Mouse (Mus musculus) midbrain, embryonic 12.5 days (tissue): Measurements from ENCODE around the gene Hspe1. TPM values are rescaled to one million over a fixed set of nuclear protein-coding genes. Genes with fewer than 3 reads are reported as not detected.

Experiments
- ATAC-seq: fragments of 200-750 bp; cut with Nextera tagmentation; 2 replicates; pipeline ENCODE4 v1.8.0; 2017; ENCODE audit warnings: low read depth, moderate TSS enrichment, moderate library complexity; ENCODE audit not compliant: low FRiP score
- H3K27ac ChIP-seq: fragments of 300-500 bp; sonication (generic); replicated peaks from 2 replicates; pipeline ENCODE4 v1.5.1; 2016; ENCODE audit warnings: mild to moderate bottlenecking
- H3K27me3 ChIP-seq: fragments of 300-500 bp; sonication (generic); 2 replicates; pipeline ENCODE4 v1.6.1; 2016; ENCODE audit warnings: mild to moderate bottlenecking
- H3K36me3 ChIP-seq: fragments of 300-500 bp; sonication (generic); 2 replicates; pipeline ENCODE4 v1.6.1; 2016
- H3K4me1 ChIP-seq: fragments of 300-500 bp; sonication (generic); 2 replicates; pipeline ENCODE4 v1.6.1; 2016
- H3K4me2 ChIP-seq: fragments of 300-500 bp; sonication (generic); replicated peaks from 2 replicates; pipeline ENCODE4 v1.6.1; 2016; ENCODE audit warnings: mild to moderate bottlenecking, moderate library complexity
- H3K4me3 ChIP-seq: fragments of 300-500 bp; sonication (generic); 2 replicates; pipeline ENCODE4 v1.5.1; 2016; ENCODE audit warnings: mild to moderate bottlenecking
- H3K9ac ChIP-seq: fragments of 300-500 bp; sonication (generic); replicated peaks from 2 replicates; pipeline ENCODE4 v1.6.1; 2016; ENCODE audit warnings: mild to moderate bottlenecking, moderate library complexity
- H3K9me3 ChIP-seq: fragments of 300-500 bp; sonication (generic); 2 replicates; pipeline ENCODE4 v1.6.1; 2016; ENCODE audit warnings: mild to moderate bottlenecking
- WGBS: fragments of 180-500 bp; shearing (Covaris S2); methylation state at CpG from one replicate; pipeline ENCODE4 v1.1.7; 2016; 5-methylcytosine and 5-hydroxymethylcytosine counted together
- polyA plus RNA-seq: library from polyadenylated mRNA; unstranded; fragments of >200 nt; fragmentation: Nextera tagmentation; extraction: Ambion mirVana; gene quantifications from 2 replicates; pipeline ENCODE4 v1.2.1, GENCODE M21; 2016

Hspe1 gene
- polyA plus RNA-seq, 1 experiment from 2014 or later, result 373 TPM

DNA sequence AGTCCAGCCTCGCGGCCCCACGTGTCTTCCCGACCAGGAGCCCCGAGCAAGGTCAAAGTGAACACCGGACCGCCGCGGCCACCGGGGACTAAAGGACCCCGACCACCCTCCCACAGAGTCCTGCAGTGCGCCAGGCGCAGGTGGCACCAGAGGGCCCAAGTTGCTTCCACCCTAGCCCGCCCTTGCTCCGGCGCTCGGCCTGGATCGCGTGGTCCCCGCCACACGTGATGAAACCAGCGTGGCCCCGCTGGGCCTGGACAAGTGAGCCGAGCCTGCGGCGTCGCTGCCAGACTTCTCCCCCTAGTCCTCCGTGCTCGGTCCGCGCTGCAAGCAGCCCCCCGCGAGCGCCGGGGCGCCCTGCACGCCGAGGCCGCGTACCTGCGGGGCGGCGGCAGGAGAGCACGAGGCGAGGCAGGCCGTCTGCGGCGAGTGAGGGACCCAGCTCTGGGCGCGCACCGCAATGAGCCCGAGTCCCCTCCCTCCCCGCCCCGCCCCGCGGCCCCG, 479 bp upstream of the Hspe1 start:
- Histone ChIP-seq H3K9me3 (0 out of 2 replicates have a peak, but pooled peaks cover 3% of the 10 kb centered on the region), H3K4me2 (peak overlapping the region; percentile 91), H3K27ac (peak overlapping the region; percentile 94), H3K36me3 (peaks cover 36% of the 10 kb centered on the region), H3K4me3 (peak overlapping the region; percentile 86), H3K4me1 (peaks cover 37% of the 10 kb centered on the region), H3K27me3 (no peaks in the 10 kb centered on the region), H3K9ac (peak overlapping the region; percentile 92)
- 0% methylated on average over 42 of the region's 57 CpGs for WGBS
- peak; percentile 82 for ATAC-seq

DNA sequence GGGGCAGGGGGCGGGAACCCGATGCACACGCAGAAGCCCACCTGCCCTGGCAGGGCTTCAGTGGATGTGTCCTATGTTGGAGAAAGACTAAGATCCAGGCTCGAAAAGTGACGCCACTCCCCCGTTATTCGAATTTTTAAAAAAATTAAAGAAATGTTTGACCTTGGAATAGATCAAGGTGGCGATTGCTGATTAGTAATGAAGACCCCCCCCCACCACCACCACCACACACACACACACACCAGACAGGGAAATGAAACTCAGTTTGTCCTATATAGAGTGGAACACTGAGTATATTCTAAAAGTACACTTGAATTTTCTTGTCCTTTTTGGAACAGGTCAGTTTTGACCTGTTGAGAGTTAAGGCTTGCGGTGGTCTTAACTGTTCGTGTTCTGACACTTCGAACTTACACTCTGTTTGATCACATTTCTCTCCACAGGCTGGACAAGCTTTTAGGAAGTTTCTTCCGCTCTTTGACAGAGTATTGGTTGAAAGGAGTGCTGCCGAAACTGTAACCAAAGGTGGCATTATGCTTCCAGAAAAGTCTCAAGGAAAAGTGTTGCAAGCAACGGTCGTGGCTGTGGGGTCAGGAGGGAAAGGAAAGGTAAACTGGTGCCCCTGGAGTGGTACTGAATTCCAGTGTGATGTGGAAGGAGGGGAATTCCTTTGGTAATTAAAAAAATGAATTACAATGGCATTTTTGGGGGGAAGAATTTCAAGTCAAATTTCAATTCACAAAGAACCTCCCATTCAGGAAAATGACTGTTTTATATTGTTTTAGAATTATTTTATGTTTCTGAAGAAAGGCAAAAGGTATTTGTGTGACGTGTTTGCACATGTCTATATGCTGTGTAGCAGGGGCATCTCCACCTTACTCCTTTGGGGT, 922 bp downstream of the Hspe1 start:
- Histone ChIP-seq H3K4me1 (peaks cover 37% of the 10 kb centered on the region), H3K27ac (peak overlapping the region; percentile 94), H3K36me3 (peaks cover 22% of the 10 kb centered on the region), H3K9me3 (no peaks in the 10 kb centered on the region), H3K4me3 (peak overlapping the region; percentile 86), H3K9ac (peak overlapping the region; percentile 73), H3K27me3 (no peaks in the 10 kb centered on the region), H3K4me2 (peak overlapping the region; percentile 91)
- WGBS, result 9% methylated on average over 16 of the region's 16 CpGs
- no peak; the same call in 1 of the 2 replicates for ATAC-seq

DNA sequence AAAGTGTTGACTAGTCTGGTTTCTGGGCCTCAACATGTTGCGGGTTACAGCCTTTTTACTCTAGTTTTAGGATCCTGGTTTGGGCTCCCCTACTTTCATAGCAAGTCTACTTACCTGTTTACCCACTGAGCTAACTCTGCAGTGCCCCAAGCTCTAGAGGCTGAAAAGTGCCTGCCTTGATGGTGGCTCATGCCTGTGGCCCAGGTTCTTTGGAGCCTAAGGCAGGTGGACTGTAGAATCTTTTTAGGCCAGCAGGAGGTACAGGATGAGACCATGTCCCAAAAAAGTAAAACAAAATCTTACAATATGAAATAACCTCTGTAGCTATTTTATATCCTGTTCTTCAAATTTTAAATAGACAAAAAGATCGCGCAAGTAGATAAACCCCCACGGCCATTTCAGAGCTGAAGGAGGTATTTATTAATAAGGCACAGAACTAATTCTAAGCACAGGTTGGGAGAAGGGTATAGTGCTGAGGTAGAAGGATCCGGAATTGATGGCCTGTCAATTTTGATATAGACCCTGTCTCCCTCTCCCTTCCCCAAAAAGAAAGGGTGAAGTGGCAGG, 1.6 kb downstream of the Hspe1 start:
- Histone ChIP-seq H3K9ac (peak overlapping the region; percentile 73; the same call in 1 of the 2 replicates), H3K27ac (no peak overlapping the region), H3K4me1 (peaks cover 34% of the 10 kb centered on the region)

DNA sequence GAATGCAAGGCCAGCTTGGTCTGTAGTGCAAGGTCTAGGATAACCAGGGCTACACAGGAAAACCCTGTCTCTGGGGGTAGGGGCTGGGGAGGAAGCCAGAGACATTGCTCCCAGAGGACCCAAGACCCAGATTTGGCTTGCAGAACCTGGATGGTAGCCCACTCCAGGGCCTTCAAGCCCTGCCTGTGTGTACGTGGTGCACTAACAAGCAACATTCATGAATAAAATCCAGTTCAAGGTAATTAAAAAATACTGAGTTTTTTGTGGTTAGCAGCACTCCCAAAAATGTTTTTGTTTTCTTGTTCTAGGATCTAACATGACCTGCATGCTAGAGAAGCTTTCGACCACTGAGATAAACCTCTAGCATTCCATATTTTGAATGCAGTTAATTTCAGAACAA, 4.1 kb downstream of the Hspe1 start:
- Histone ChIP-seq H3K27me3 (no peaks in the 10 kb centered on the region), H3K36me3 (peaks cover 12% of the 10 kb centered on the region), H3K4me2 (no peak overlapping the region), H3K27ac (no peak overlapping the region), H3K4me3 (no peak overlapping the region), H3K9me3 (no peaks in the 10 kb centered on the region), H3K4me1 (peaks cover 14% of the 10 kb centered on the region), H3K9ac (no peak overlapping the region)
- 89% methylated on average over 2 of the region's 2 CpGs for WGBS
- no peak for ATAC-seq

More for the DNA sequence above, 1.6 kb downstream of the Hspe1 start:
- ATAC-seq, result no peak
- WGBS, result 89% methylated on average over 5 of the region's 5 CpGs
- peak overlapping the region; percentile 91 for H3K4me2 ChIP-seq
- no peaks in the 10 kb centered on the region for H3K9me3 ChIP-seq
- peaks cover 14% of the 10 kb centered on the region for H3K36me3 ChIP-seq
- H3K4me3 ChIP-seq, result peak overlapping the region; percentile 86
- H3K27me3 ChIP-seq, result no peaks in the 10 kb centered on the region

DNA sequence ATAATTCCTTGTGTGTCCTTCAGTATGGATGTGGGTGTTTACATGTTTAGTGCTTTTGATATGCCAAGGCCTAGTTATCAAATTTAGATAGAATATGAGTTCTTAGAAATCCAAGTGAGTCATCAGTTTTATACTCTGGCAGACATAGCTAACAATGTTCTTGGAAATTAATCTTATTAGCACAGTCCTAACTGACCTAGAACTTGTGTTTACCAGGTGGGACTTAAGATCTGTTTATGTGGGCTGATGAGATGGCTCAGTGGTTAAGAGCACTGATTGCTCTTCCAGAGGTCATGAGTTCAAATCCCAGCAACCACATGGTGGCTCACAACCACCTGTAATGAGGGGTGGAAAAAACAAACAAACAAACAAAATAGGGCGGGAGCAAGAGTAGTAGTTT, 4.5 kb downstream of the Hspe1 start:
- H3K4me1 ChIP-seq, result peaks cover 14% of the 10 kb centered on the region
- ATAC-seq, result no peak
- no peak overlapping the region for H3K4me3 ChIP-seq
- H3K4me2 ChIP-seq, result no peak overlapping the region
- no peak overlapping the region for H3K9ac ChIP-seq
- peaks cover 12% of the 10 kb centered on the region for H3K36me3 ChIP-seq
- no peaks in the 10 kb centered on the region for H3K9me3 ChIP-seq
- no peak overlapping the region for H3K27ac ChIP-seq
- no peaks in the 10 kb centered on the region for H3K27me3 ChIP-seq
- WGBS, result 73% methylated on average over 1 of the region's 1 CpGs

DNA sequence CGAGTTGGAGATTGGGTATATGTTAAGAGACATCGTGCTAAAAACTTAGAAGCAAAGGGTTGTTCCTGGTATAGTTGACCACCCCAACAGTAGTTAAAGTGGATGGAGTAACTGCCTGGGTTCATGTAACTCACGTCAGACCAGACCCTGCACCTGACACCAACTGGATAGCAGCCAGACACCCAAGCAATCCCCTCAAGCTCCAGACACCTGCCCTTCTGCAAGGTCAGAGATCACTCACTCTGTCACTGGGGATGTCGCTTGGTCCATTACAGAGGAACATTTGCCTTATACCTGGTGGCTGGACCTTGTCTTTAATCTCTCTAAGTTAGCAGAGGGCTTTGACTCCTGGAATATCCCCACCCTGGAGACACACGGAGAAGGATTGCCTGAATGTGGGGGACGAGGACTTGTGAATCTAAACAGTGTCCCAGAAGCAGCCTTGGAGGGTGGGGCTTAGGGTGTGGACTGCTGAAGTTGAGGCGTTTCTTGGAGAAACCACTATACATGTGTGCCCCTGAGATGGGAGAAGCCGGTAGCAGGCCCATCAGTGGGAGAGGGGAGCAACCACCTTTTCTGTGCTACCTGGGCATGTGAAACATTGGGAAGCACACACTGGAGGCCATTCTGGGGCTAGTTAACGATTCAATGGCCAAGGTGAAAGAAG, 19.1 kb downstream of the Hspe1 start:
- WGBS, result 88% methylated on average over 9 of the region's 9 CpGs
- H3K27me3 ChIP-seq, result no peaks in the 10 kb centered on the region
- no peak overlapping the region for H3K27ac ChIP-seq
- H3K4me1 ChIP-seq, result no peaks in the 10 kb centered on the region
- no peak overlapping the region for H3K4me3 ChIP-seq
- no peaks in the 10 kb centered on the region for H3K36me3 ChIP-seq
- H3K9me3 ChIP-seq, result no peaks in the 10 kb centered on the region
- ATAC-seq, result no peak
- no peak overlapping the region for H3K4me2 ChIP-seq
- H3K9ac ChIP-seq, result no peak overlapping the region

DNA sequence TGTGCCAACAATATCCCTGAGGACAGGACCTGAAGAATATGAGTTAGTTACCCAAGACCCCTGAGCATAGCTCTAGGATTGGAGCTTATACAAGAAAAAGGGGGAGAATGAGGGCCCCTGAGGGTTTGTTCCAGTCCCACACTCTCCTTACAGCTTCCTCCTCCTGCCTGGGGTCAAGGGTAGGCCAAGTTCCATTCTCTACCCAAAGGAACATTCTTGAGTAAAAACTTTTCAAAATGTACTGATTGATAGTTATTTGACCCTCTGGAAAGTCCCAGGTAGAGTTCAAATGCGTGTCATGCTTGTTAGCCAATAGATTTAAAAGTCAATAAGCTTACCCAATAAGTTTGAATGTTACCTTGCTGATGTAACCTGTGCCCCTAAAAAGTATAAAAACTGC, 19.7 kb downstream of the Hspe1 start:
- Histone ChIP-seq H3K9ac (no peak overlapping the region), H3K9me3 (no peaks in the 10 kb centered on the region), H3K4me1 (no peaks in the 10 kb centered on the region), H3K4me3 (no peak overlapping the region), H3K27ac (no peak overlapping the region), H3K4me2 (no peak overlapping the region), H3K36me3 (no peaks in the 10 kb centered on the region), H3K27me3 (no peaks in the 10 kb centered on the region)
- no peak for ATAC-seq
- WGBS, result 92% methylated on average over 1 of the region's 1 CpGs

DNA sequence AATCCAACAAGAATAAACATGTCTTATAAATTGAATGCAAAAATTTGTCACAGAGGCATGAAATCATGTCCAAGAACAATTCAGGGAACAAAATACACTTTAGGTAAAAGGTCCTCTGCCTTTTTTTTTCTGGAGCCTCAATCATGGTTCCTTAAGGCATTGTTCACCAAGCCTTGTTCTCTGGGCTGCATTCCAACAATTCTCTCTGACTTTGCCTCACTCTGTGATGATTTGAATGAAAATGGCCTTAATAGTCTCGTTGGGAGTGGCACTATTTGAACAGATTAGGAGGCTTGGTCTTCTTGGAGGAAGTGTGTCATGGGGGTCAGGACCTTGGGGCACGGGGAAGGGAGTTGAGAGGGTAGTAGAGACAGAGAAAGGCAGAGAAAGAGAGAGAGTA, 20.5 kb downstream of the Hspe1 start:
- H3K36me3 ChIP-seq, result no peaks in the 10 kb centered on the region
- H3K4me3 ChIP-seq, result no peak overlapping the region
- H3K4me2 ChIP-seq, result no peak overlapping the region
- H3K4me1 ChIP-seq, result no peaks in the 10 kb centered on the region
- ATAC-seq, result no peak
- H3K9me3 ChIP-seq, result no peaks in the 10 kb centered on the region
- H3K27ac ChIP-seq, result no peak overlapping the region
- H3K27me3 ChIP-seq, result no peaks in the 10 kb centered on the region
- H3K9ac ChIP-seq, result no peak overlapping the region
- WGBS, result 31% methylated on average over 2 of the region's 2 CpGs

DNA sequence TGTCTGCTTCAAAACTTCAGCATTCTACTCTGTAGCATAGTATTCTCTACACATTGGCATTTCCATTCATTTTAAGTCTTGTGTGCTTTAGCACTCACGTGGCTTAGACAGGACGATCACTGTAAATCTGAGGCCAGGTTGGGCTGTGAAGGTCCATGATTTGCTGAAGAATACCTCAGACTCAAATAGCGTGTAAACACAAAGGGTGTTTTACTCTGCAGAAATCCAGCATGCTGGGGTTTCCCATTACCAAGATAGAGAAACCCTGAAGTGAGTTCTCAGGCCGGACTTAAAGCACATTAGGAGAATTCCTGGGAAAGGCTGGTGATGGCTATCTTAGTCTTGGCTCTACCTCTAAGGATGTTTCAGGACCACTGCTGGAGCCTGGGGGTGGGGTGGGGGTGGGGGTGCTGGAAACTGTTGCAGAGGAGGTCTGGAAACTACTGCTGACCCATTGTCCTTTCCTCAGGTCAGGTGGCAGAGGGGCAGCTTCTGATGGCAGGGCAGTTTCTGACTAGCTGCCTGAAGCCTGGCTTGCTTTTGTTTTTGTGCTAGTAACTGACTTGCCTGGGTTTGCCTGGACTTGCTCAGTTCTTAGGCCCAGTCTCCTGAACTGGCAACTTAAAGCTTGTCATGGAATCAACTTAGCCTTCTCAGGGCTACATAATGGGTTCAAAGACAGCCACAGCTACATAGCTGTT, 21.3 kb downstream of the Hspe1 start:
- WGBS, result 94% methylated on average over 4 of the region's 4 CpGs
- Histone ChIP-seq H3K4me3 (no peak overlapping the region), H3K4me2 (no peak overlapping the region), H3K27ac (no peak overlapping the region), H3K9ac (no peak overlapping the region), H3K9me3 (no peaks in the 10 kb centered on the region), H3K27me3 (no peaks in the 10 kb centered on the region), H3K4me1 (no peaks in the 10 kb centered on the region), H3K36me3 (no peaks in the 10 kb centered on the region)
- ATAC-seq, result no peak

DNA sequence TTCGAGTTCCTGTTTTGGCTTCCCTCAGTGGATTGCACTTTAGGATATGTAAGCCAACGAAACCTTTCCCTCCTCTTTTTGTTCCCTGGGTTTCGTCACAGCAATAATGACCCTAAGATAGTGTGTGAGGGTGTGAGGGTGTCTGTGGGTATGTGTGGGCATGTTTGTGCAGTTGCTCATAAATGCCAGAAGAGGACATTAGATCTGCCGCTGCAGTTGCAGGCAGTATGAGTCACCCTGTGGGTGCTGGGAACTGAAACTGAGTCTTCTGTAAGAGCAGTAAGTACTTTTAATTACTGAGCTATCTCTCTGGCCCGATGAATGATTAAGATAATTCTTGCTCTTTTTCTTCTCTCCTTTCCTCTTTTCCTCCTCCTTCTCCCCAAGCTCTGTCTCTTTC, 35.1 kb downstream of the Hspe1 start:
- Histone ChIP-seq H3K4me1 (no peaks in the 10 kb centered on the region), H3K4me3 (no peak overlapping the region), H3K27me3 (no peaks in the 10 kb centered on the region), H3K27ac (no peak overlapping the region), H3K9me3 (no peaks in the 10 kb centered on the region), H3K9ac (no peak overlapping the region), H3K36me3 (no peaks in the 10 kb centered on the region), H3K4me2 (no peak overlapping the region)
- no peak for ATAC-seq
- WGBS, result 89% methylated on average over 5 of the region's 5 CpGs

DNA sequence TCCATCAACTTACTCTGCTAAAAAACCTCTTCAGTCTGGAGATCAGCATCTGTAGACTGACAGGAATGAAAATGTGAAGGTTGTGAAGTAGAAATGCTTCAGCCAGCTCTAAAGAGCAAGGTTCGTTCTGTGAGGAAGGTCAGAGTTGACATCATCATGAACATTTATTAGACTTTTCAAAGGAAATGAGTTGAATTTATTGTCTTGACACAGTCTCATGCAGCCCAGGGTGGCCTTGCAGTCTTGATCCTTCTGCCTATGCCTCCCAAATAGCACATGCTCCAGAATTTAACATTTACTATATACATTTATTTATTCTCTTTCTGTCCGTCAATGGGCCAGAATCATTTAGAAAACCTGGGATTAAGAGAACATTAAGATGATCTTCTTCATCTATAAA, 35.6 kb downstream of the Hspe1 start:
- no peak overlapping the region for H3K4me2 ChIP-seq
- no peak overlapping the region for H3K27ac ChIP-seq
- ATAC-seq, result no peak
- H3K4me1 ChIP-seq, result no peaks in the 10 kb centered on the region
- no peaks in the 10 kb centered on the region for H3K36me3 ChIP-seq
- WGBS, result 90% methylated on average over 2 of the region's 2 CpGs
- H3K9me3 ChIP-seq, result no peaks in the 10 kb centered on the region
- no peak overlapping the region for H3K9ac ChIP-seq
- H3K4me3 ChIP-seq, result no peak overlapping the region
- no peaks in the 10 kb centered on the region for H3K27me3 ChIP-seq
